Mouse (Mus musculus): ENCODE measurements around the gene Scn11a. TPM values are rescaled to one million over a fixed set of nuclear protein-coding genes. Genes with fewer than 3 reads are reported as not detected.

Gene Scn11a
- total and polyA plus RNA-seq, 2 experiments from 2014 or later = 0.35 to 0.60 TPM

DNA sequence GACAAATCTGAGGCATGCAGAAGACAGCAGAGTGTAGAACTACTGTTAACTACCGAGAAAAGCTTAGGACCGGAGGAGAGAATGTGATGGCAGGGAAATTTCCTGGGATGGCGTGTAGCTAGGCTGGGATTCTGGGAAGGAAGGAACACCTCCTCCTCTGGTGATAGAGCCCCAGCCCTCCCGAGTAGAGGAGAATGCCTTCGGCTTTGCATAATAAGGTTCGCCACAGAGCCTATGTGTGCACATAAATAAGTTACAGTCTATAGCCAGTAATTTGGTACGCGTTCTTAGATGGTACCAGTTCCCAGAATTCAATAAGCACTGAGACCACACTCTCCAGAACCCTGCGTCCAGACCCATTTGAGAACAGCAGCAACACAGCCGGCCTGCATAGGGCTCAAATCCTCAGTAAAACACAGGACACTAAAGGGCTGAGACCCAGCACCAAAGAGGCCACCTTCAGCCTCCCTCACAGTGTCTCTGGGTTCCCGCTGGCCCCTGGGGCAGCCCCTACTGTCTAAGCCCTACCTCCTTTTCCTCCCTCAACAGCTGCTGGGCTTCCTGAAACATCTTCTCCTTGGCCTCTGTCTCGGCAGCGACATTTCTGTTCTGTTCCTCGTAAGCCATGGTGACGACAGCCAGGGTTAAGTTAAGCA, 21.3 kb downstream of the Scn11a start:
- H3K36me3 ChIP-seq (ENCODE audit: insufficient read depth, low read length) = no peaks in the 10 kb centered on the region
- 0 out of 2 replicates have a peak overlapping the region, but pooled peaks have one; percentile 37 for H3K9ac ChIP-seq (replicated peaks; ENCODE audit: low read length, poor library complexity, severe bottlenecking)
- no peak for TF ChIP-seq CTCF (IDR thresholded peaks at IDR 0.05)
- ATAC-seq (ENCODE audit: low FRiP score) = no peak
- no peaks in the 10 kb centered on the region for H3K27me3 ChIP-seq (ENCODE audit: insufficient read depth, low read length)
- no peak overlapping the region for H3K4me3 ChIP-seq (ENCODE audit: low read depth, low read length)
- no peak overlapping the region for H3K4me2 ChIP-seq (ENCODE audit: low read depth, low read length, poor library complexity, severe bottlenecking)
- no peak overlapping the region for H3K27ac ChIP-seq (ENCODE audit: low read depth, low read length)
- no peak for DNase-seq (ENCODE audit: low spot score)
- H3K4me1 ChIP-seq (ENCODE audit: insufficient read depth, low read length) = peaks cover 9% of the 10 kb centered on the region
- H3K9me3 ChIP-seq (ENCODE audit: low read length) = no peaks in the 10 kb centered on the region
- 34% methylated on average over 15 of the region's 15 CpGs for WGBS

DNA sequence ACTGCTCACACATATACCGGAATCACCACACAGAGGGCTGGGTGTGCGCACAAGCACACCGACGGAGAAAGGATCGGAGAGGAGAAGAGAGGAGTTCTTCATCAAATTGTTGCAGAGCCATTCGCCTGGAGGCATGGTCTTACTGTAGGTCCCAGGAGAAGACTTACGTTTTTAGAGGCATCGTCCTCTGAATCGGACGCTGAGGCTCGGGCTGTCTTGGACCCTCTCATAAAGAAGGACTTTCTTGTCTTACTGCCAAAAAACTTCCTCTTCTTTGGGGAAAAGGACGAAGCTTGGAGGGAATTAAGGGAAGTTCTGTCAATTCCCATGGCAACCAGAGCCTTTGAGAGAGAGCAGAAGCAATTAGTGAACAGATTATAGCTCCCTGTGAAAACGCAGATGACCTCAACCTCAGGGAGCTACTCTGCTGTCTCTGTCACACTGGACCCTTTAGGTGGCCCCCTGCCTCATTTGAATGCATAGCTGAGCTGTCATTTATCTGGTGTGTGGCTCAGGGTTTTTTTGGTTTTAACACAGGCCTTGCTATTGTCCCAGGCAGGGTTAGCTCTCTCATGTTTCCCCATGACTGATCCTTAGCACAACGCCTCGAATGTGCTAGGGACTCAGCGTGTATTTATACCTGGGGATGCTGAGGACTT, 22.0 kb downstream of the Scn11a start:
- H3K9me3 ChIP-seq (ENCODE audit: low read length) = no peaks in the 10 kb centered on the region
- 19% methylated on average over 16 of the region's 16 CpGs for WGBS
- no peaks in the 10 kb centered on the region for H3K27me3 ChIP-seq (ENCODE audit: insufficient read depth, low read length)
- ATAC-seq (ENCODE audit: low FRiP score) (no peak), DNase-seq (ENCODE audit: low spot score) (peak; percentile 49)
- H3K4me1 ChIP-seq (ENCODE audit: insufficient read depth, low read length) = peaks cover 9% of the 10 kb centered on the region
- H3K9ac ChIP-seq (replicated peaks; ENCODE audit: low read length, poor library complexity, severe bottlenecking) = 0 out of 2 replicates have a peak overlapping the region, but pooled peaks have one; percentile 37
- no peaks in the 10 kb centered on the region for H3K36me3 ChIP-seq (ENCODE audit: insufficient read depth, low read length)
- no peak for TF ChIP-seq CTCF (IDR thresholded peaks at IDR 0.05)
- no peak overlapping the region for H3K4me2 ChIP-seq (ENCODE audit: low read depth, low read length, poor library complexity, severe bottlenecking)
- H3K27ac ChIP-seq (ENCODE audit: low read depth, low read length) = no peak overlapping the region
- H3K4me3 ChIP-seq (ENCODE audit: low read depth, low read length) = no peak overlapping the region

DNA sequence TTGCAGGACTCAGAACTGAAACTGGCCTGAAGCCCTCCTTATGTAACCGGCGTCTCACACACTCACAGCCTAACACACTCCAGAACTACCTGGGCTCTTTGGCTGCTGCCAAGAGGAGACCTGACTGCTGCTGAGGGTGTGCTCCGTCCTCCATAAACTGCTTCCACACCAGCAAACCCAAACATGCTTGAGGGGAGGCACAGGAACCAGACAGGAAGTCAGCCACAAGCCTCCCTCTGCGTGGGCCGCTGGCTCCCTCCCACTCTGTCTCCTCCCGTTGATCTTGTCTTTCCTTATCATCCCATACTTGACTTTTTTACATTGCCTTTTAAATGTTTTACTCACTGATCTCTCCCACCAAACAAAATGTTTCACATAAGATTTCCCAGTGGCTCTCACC, 23.8 kb downstream of the Scn11a start:
- Histone ChIP-seq H3K9me3 (ENCODE audit: low read length) (no peaks in the 10 kb centered on the region), H3K4me3 (ENCODE audit: low read depth, low read length) (no peak overlapping the region), H3K27ac (ENCODE audit: low read depth, low read length) (no peak overlapping the region), H3K4me2 (ENCODE audit: low read depth, low read length, poor library complexity, severe bottlenecking) (no peak overlapping the region), H3K27me3 (ENCODE audit: insufficient read depth, low read length) (no peaks in the 10 kb centered on the region), H3K36me3 (ENCODE audit: insufficient read depth, low read length) (no peaks in the 10 kb centered on the region), H3K9ac (replicated peaks; ENCODE audit: low read length, poor library complexity, severe bottlenecking) (no peak overlapping the region), H3K4me1 (ENCODE audit: insufficient read depth, low read length) (peaks cover 9% of the 10 kb centered on the region)
- 80% methylated on average over 6 of the region's 6 CpGs for WGBS
- ATAC-seq (ENCODE audit: low FRiP score) (no peak), DNase-seq (ENCODE audit: low spot score) (no peak)
- no peak for TF ChIP-seq CTCF (IDR thresholded peaks at IDR 0.05)

DNA sequence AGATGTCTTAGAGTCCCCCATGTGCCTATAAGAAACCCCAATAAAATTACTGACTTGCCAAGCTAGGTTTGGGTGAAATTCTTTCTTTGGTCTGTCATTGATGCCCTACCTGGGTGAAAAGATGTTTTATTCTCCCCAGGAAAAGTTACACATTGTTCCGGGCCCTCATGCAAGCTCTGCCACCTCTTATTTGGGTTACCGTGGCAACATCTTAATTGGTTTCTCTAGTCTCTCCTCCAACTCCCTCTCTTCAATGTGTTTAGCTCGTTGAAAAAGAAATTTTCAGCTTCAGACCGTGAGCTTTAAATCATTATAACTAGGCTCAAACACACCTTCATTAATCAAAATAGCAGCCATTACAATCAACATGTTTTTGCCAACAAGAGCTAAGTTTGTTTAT, 28.5 kb downstream of the Scn11a start:
- H3K9ac ChIP-seq (replicated peaks; ENCODE audit: low read length, poor library complexity, severe bottlenecking) = no peak overlapping the region
- H3K36me3 ChIP-seq (ENCODE audit: insufficient read depth, low read length) = no peaks in the 10 kb centered on the region
- H3K4me3 ChIP-seq (ENCODE audit: low read depth, low read length) = no peak overlapping the region
- no peak for TF ChIP-seq CTCF (IDR thresholded peaks at IDR 0.05)
- peak; percentile 57 for DNase-seq (ENCODE audit: low spot score)
- no peaks in the 10 kb centered on the region for H3K4me1 ChIP-seq (ENCODE audit: insufficient read depth, low read length)
- 42% methylated on average over 4 of the region's 4 CpGs for WGBS
- H3K9me3 ChIP-seq (ENCODE audit: low read length) = no peaks in the 10 kb centered on the region
- no peak overlapping the region for H3K27ac ChIP-seq (ENCODE audit: low read depth, low read length)
- ATAC-seq (ENCODE audit: low FRiP score) = no peak
- no peaks in the 10 kb centered on the region for H3K27me3 ChIP-seq (ENCODE audit: insufficient read depth, low read length)
- no peak overlapping the region for H3K4me2 ChIP-seq (ENCODE audit: low read depth, low read length, poor library complexity, severe bottlenecking)

DNA sequence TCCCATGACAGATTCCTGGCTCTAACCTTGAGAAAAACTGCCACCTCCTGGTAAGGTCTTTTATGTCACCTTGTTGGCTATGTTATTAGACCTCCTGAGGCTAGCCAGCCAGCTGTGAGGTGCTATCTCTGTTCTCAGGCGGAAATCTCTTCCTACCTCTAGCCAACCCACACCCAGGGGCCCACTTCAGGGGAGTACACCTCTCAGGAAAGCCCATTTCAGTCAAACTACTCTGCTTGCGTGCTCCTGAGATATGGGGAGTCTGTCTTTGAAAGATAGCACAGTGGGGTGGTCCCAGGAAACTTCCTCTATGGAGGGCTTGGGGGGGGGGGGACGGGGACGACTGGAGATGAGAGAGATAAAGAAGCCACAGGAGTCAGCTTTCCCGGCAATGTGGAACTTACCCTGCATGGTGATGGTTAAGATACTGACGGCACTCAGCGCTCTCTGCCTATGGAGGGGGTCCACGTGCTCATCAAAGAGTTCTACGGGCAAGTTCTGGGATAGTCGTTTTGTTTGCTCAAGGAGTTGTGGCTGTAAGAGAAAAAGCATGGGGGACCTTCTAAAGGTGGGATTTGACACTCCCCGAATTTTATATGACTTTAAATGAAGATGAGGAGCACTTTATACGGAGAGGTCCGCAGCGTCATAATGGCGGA, 29.9 kb downstream of the Scn11a start:
- Histone ChIP-seq H3K4me1 (ENCODE audit: insufficient read depth, low read length) (no peaks in the 10 kb centered on the region), H3K27ac (ENCODE audit: low read depth, low read length) (no peak overlapping the region), H3K9me3 (ENCODE audit: low read length) (no peaks in the 10 kb centered on the region), H3K9ac (replicated peaks; ENCODE audit: low read length, poor library complexity, severe bottlenecking) (no peak overlapping the region), H3K4me3 (ENCODE audit: low read depth, low read length) (no peak overlapping the region), H3K36me3 (ENCODE audit: insufficient read depth, low read length) (no peaks in the 10 kb centered on the region), H3K27me3 (ENCODE audit: insufficient read depth, low read length) (no peaks in the 10 kb centered on the region), H3K4me2 (ENCODE audit: low read depth, low read length, poor library complexity, severe bottlenecking) (no peak overlapping the region)
- no peak for TF ChIP-seq CTCF (IDR thresholded peaks at IDR 0.05)
- ATAC-seq (ENCODE audit: low FRiP score) (no peak), DNase-seq (ENCODE audit: low spot score) (no peak)
- 85% methylated on average over 15 of the region's 15 CpGs for WGBS

DNA sequence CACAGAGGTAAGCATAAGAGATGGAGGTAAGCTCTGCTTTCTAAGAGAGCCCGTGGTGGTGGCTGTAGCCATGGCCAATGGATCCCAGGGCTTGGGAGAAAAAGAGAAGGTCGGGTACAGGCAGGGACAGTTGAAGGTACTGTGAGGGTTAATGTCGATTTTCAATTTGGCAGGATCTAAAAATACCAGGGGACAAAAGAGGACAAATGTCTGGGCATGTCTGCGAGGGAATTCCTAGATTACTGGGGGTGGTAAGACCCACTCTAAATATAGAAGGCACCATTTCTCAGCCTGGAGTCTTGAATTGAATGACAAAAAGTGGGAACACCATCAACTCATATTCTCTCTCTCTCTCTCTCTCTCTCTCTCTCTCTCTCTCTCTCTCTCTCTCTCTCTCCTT, 30.8 kb downstream of the Scn11a start:
- WGBS = 67% methylated on average over 4 of the region's 4 CpGs
- H3K4me2 ChIP-seq (ENCODE audit: low read depth, low read length, poor library complexity, severe bottlenecking) = no peak overlapping the region
- ATAC-seq (ENCODE audit: low FRiP score) = no peak
- no peaks in the 10 kb centered on the region for H3K9me3 ChIP-seq (ENCODE audit: low read length)
- TF ChIP-seq CTCF (IDR thresholded peaks at IDR 0.05) = no peak
- H3K4me3 ChIP-seq (ENCODE audit: low read depth, low read length) = no peak overlapping the region
- H3K27me3 ChIP-seq (ENCODE audit: insufficient read depth, low read length) = no peaks in the 10 kb centered on the region
- no peaks in the 10 kb centered on the region for H3K36me3 ChIP-seq (ENCODE audit: insufficient read depth, low read length)
- no peak overlapping the region for H3K27ac ChIP-seq (ENCODE audit: low read depth, low read length)
- H3K9ac ChIP-seq (replicated peaks; ENCODE audit: low read length, poor library complexity, severe bottlenecking) = no peak overlapping the region
- DNase-seq (ENCODE audit: low spot score) = no peak
- no peaks in the 10 kb centered on the region for H3K4me1 ChIP-seq (ENCODE audit: insufficient read depth, low read length)

Measured in midbrain, postnatal 0 days (tissue).